Mouse (Mus musculus): Measurements from ENCODE around the gene Ddr2. TPM values are rescaled to one million over a fixed set of nuclear protein-coding genes. Genes with fewer than 3 reads are reported as not detected.

Ddr2 gene
- total and polyA plus RNA-seq, 3 experiments = 0.17 to 0.37 (median 0.30) TPM

- H3K27me3 ChIP-seq (replicated peaks) = no peaks in the 10 kb centered on the region
- H3K4me2 ChIP-seq (ENCODE audit: insufficient read depth, low read depth, poor library complexity, severe bottlenecking) = no peak overlapping the region
- DNase-seq (ENCODE audit: extremely low read depth) = no peak
- dilution Hi-C loops (cut with MboI; ENCODE audit: extremely low pct_ligation_motif_present, extremely low pct_unique_long_range_greater_than_20kb, low sequenced_read_pairs) = no loop called here
- H3K27ac ChIP-seq (ENCODE audit: insufficient read depth, low read depth) = no peak overlapping the region
- H3K9me3 ChIP-seq (replicated peaks; ENCODE audit: low read length) = peaks cover 7% of the 10 kb centered on the region
- peaks cover 0 to 4% of the 10 kb centered on the region in 2 experiments; a peak in 1 of 4 replicates for H3K4me1 ChIP-seq (ENCODE audit: control insufficient read depth in 1 of 2, insufficient read depth in 2 of 2)
- no peak for TF ChIP-seq RAD21 (IDR thresholded peaks at IDR 0.05; ENCODE audit: low read depth, low read length)
- TF ChIP-seq GABPA (IDR thresholded peaks at IDR 0.05; ENCODE audit: insufficient replicate concordance, low read depth, low read length) = no peak
- TF ChIP-seq E2F4 (IDR thresholded peaks at IDR 0.05; ENCODE audit: insufficient replicate concordance, low read depth, low read length) = no peak
- TF ChIP-seq UBTF (IDR thresholded peaks at IDR 0.05; ENCODE audit: low read depth, low read length) = no peak
- TF ChIP-seq SIN3A (IDR thresholded peaks at IDR 0.05; ENCODE audit: low read length) = no peak
- TF ChIP-seq EP300 (IDR thresholded peaks at IDR 0.05; ENCODE audit: low read length) = no peak
- TF ChIP-seq IRF4 (IDR thresholded peaks at IDR 0.05; ENCODE audit: low read depth, low read length) = no peak
- no peak for TF ChIP-seq POLR2AphosphoS2 (IDR thresholded peaks at IDR 0.05; ENCODE audit: low read depth, low read length)
- TF ChIP-seq HCFC1 (IDR thresholded peaks at IDR 0.05; ENCODE audit: low read depth, low read length) = no peak
- TF ChIP-seq JUN (IDR thresholded peaks at IDR 0.05; ENCODE audit: insufficient read depth, low read depth, low read length) = no peak
- no peak for TF ChIP-seq CHD2 (IDR thresholded peaks at IDR 0.05; ENCODE audit: low read length)
- TF ChIP-seq ZKSCAN1 (IDR thresholded peaks at IDR 0.05; ENCODE audit: borderline replicate concordance, low read depth, low read length) = no peak
- no peak for TF ChIP-seq MXI1 (IDR thresholded peaks at IDR 0.05; ENCODE audit: low read depth, low read length)
- no peak for TF ChIP-seq ELF1 (IDR thresholded peaks at IDR 0.05; ENCODE audit: low read depth, low read length)
- TF ChIP-seq ETS1 (conservative IDR thresholded peaks at IDR 0.05; ENCODE audit: low read depth, low read length) = no peak
- no peak for TF ChIP-seq CTCF (conservative IDR thresholded peaks at IDR 0.05 in 1 of 2, IDR thresholded peaks at IDR 0.05 in 1 of 2; ENCODE audit: low read depth in 2 of 2, low read length in 2 of 2)
- no peak for TF ChIP-seq KAT2A (IDR thresholded peaks at IDR 0.05; ENCODE audit: insufficient replicate concordance, low read length)
- no peak for TF ChIP-seq SMC3 (IDR thresholded peaks at IDR 0.05; ENCODE audit: low read depth, low read length)
- no peak for TF ChIP-seq POLR2A (IDR thresholded peaks at IDR 0.05; ENCODE audit: low read depth, low read length)
- no peak overlapping the region for H3K4me3 ChIP-seq (replicated peaks in 1 of 3; ENCODE audit: low read depth in 2 of 3, low read length in 2 of 3, poor library complexity in 1 of 3)
- in situ Hi-C loops (cut with MboI; ENCODE audit: low pct_ligation_motif_present, low pct_unique_long_range_greater_than_20kb, low sequenced_read_pairs) = no loop called here
- no peak overlapping the region for H3K9ac ChIP-seq (ENCODE audit: insufficient read depth, low read depth)
- no peaks in the 10 kb centered on the region for H3K79me2 ChIP-seq (replicated peaks; ENCODE audit: control insufficient read depth, extremely low read depth, insufficient read depth, poor library complexity, severe bottlenecking)
- H3K36me3 ChIP-seq (replicated peaks in 1 of 2; ENCODE audit: control insufficient read depth in 1 of 2, insufficient read depth in 1 of 2, low read length in 1 of 2) = no peaks in the 10 kb centered on the region
Observed at GRCm38 (mm10) chr1:169986166-169986565, 124.4 kb downstream of the Ddr2 start.

GRCm38 (mm10) chr1:169977621-169978020 is 132.9 kb downstream of the Ddr2 start:
- H3K4me3 ChIP-seq (replicated peaks in 1 of 3; ENCODE audit: low read depth in 2 of 3, low read length in 2 of 3, poor library complexity in 1 of 3) = no peak overlapping the region
- H3K9ac ChIP-seq (ENCODE audit: insufficient read depth, low read depth) = no peak overlapping the region
- in situ Hi-C loops (cut with MboI; ENCODE audit: low pct_ligation_motif_present, low pct_unique_long_range_greater_than_20kb, low sequenced_read_pairs) (no loop called here), dilution Hi-C loops (cut with MboI; ENCODE audit: extremely low pct_ligation_motif_present, extremely low pct_unique_long_range_greater_than_20kb, low sequenced_read_pairs) (no loop called here)
- TF ChIP-seq ELF1 (IDR thresholded peaks at IDR 0.05; ENCODE audit: low read depth, low read length) (no peak), MAZ (IDR thresholded peaks at IDR 0.05; ENCODE audit: low read depth, low read length) (no peak), USF2 (conservative IDR thresholded peaks at IDR 0.05; ENCODE audit: low read depth, low read length) (no peak), TCF12 (IDR thresholded peaks at IDR 0.05; ENCODE audit: low read depth, low read length) (no peak), ETS1 (conservative IDR thresholded peaks at IDR 0.05; ENCODE audit: low read depth, low read length) (no peak), SIN3A (IDR thresholded peaks at IDR 0.05; ENCODE audit: low read length) (no peak), NRF1 (IDR thresholded peaks at IDR 0.05; ENCODE audit: low read depth, low read length) (no peak), MAFK (IDR thresholded peaks at IDR 0.05; ENCODE audit: insufficient replicate concordance, low read length) (no peak), USF1 (IDR thresholded peaks at IDR 0.05; ENCODE audit: low read depth, low read length) (no peak), E2F4 (IDR thresholded peaks at IDR 0.05; ENCODE audit: insufficient replicate concordance, low read depth, low read length) (no peak)
- no peaks in the 10 kb centered on the region for H3K79me2 ChIP-seq (replicated peaks; ENCODE audit: control insufficient read depth, extremely low read depth, insufficient read depth, poor library complexity, severe bottlenecking)
- no peaks in the 10 kb centered on the region for H3K27me3 ChIP-seq (replicated peaks)
- H3K4me2 ChIP-seq (ENCODE audit: insufficient read depth, low read depth, poor library complexity, severe bottlenecking) = no peak overlapping the region
- no peaks in the 10 kb centered on the region for H3K36me3 ChIP-seq (replicated peaks in 1 of 2; ENCODE audit: control insufficient read depth in 1 of 2, insufficient read depth in 1 of 2, low read length in 1 of 2)
- H3K9me3 ChIP-seq (replicated peaks; ENCODE audit: low read length) = no peaks in the 10 kb centered on the region
- no peak for DNase-seq (ENCODE audit: extremely low read depth)
- H3K27ac ChIP-seq (ENCODE audit: insufficient read depth, low read depth) = no peak overlapping the region
- peaks cover 0 to 11% of the 10 kb centered on the region in 2 experiments; a peak in 2 of 4 replicates for H3K4me1 ChIP-seq (ENCODE audit: control insufficient read depth in 1 of 2, insufficient read depth in 2 of 2)

Data from CH12.LX (cell line).